Mouse (Mus musculus): ENCODE data around the gene Klhl40. TPM values are rescaled to one million over a fixed set of nuclear protein-coding genes. Genes with fewer than 3 reads are reported as not detected.

The Klhl40 gene
- polyA plus RNA-seq (2012; rRNA removed; ENCODE audit: low replicate concordance) = not detected in 2 replicates

DNA sequence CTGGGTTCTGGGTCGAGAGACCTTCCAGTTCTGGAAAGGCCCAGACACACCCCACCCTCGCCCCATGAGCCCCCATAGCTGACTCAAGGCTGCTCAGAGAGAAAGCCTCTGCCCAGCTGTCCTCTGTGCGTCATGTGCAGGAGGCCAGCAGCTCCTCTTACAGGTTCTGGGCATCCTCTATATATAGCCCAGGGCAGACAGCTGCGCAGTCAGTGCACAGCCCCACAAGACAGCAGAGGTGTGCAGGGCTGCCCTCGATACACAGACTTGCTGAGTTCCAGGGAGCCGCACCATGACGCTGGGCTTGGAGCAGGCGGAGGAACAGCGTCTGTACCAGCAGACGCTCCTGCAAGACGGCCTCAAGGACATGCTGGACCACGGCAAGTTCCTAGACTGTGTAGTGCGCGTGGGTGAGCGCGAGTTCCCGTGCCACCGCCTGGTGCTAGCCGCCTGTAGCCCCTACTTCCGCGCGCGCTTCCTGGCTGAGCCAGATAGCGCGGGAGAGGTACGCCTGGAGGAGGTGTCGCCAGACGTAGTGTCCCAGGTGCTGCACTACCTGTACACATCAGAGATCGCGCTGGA is at the start of gene Klhl40:
Klhl40 (plus strand) TSS at position 124 of the 582 bp plus-strand sequence.

GRCm38 (mm10) chr9:121759091-121760081 is 18.0 kb upstream of the Klhl40 start, which contains the start of gene Zfp651:
Gene Zfp651, plus strand, starts transcription at chr9:121759330.

DNA sequence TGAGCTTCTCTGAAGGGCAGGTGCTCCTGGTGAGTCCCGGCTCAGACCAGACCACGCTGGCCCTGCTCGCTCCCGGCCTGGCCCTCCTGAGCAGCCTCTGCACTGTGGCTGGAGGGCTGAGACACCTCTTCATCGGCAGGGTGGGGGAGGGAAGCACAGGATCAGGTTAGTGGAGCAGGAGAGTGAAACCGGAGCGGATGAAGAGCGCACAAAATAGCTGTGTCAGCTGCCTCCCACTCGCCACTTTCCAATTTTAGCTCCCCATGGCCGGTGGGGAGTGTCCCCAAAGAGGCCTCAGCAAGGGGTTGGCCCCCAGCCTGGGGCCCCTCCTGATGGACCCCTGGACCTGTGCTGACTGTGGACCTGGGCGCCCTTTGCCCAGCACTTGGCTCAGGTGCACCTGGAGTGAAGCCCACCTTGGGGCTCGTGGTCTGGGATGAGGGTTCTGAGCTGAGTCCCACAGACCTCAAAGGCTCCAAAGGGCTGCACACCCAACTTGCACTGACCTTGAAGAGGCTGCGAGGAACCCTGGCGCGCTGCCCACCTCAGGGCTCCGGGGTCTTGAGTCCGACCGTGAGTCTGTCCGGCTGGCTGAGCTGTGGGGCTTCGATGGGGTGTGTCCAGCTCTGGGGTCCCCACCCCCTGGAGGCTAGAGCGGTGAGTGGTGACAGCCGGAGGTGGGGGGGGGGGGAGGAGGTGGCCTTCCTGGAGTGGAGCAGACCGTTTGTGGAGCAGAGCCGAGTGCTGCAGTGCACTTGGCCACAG is 14.5 kb downstream of the Klhl40 start, which contains the start of gene Hhatl:
Hhatl (minus strand) TSS at position 751 of the 765 bp plus-strand sequence.

Other genes starting within 250 kb of the Klhl40 start
- gene Lyzl4, start 135.5 kb upstream of the Klhl40 start, polyA plus RNA-seq (2012; rRNA removed; ENCODE audit: low replicate concordance) = 0.15 TPM in 1 of 2 replicates, not detected in the other
- gene Vipr1, start 134.9 kb upstream of the Klhl40 start, polyA plus RNA-seq (2012; rRNA removed; ENCODE audit: low replicate concordance) = 0.89 and 1.6 TPM in 2 replicates
- gene Sec22c, start 72.1 kb upstream of the Klhl40 start, polyA plus RNA-seq (2012; rRNA removed; ENCODE audit: low replicate concordance) = 9.1 and 9.3 TPM in 2 replicates
- 27.2 and 43.5 TPM in 2 replicates for gene Ss18l2, start 67.3 kb upstream of the Klhl40 start, polyA plus RNA-seq (2012; rRNA removed; ENCODE audit: low replicate concordance)
- gene Nktr, start 58.4 kb upstream of the Klhl40 start, polyA plus RNA-seq (2012; rRNA removed; ENCODE audit: low replicate concordance) = 48.9 and 84.0 TPM in 2 replicates
- 36.5 and 71.2 TPM in 2 replicates for gene Zfp651, start 18.3 kb upstream of the Klhl40 start, polyA plus RNA-seq (2012; rRNA removed; ENCODE audit: low replicate concordance)
- 0.11 and 4.7 TPM in 2 replicates for gene Hhatl, start 14.9 kb downstream of the Klhl40 start, polyA plus RNA-seq (2012; rRNA removed; ENCODE audit: low replicate concordance)
- gene Ccdc13, start 61.9 kb downstream of the Klhl40 start, polyA plus RNA-seq (2012; rRNA removed; ENCODE audit: low replicate concordance) = 0.40 TPM in 1 of 2 replicates, not detected in the other
- gene Higd1a, start 80.8 kb downstream of the Klhl40 start, polyA plus RNA-seq (2012; rRNA removed; ENCODE audit: low replicate concordance) = 22.2 and 37.1 TPM in 2 replicates
- 4.4 and 8.6 TPM in 2 replicates for gene Ackr2, start 120.7 kb downstream of the Klhl40 start, polyA plus RNA-seq (2012; rRNA removed; ENCODE audit: low replicate concordance)
- 0.14 and 0.41 TPM in 2 replicates for gene Cyp8b1, start 138.7 kb downstream of the Klhl40 start, polyA plus RNA-seq (2012; rRNA removed; ENCODE audit: low replicate concordance)
- gene Fam198a, start 173.4 kb downstream of the Klhl40 start, polyA plus RNA-seq (2012; rRNA removed; ENCODE audit: low replicate concordance) = 2.0 and 8.1 TPM in 2 replicates
- gene Pomgnt2, start 219.5 kb downstream of the Klhl40 start, polyA plus RNA-seq (2012; rRNA removed; ENCODE audit: low replicate concordance) = 26.1 and 28.2 TPM in 2 replicates